Mouse (Mus musculus) midbrain, embryonic 16.5 days (tissue): ENCODE measurements at regions not wholly inside any gene's neighbourhood (a gene's known extent, or its start where the extent isn't known, plus 50 kb on each side); places are given as distances from the start of the nearest gene placed in this dataset.

ENCODE experiments used
- ATAC-seq: fragments of 200-750 bp; cut with Nextera tagmentation; 2 replicates; pipeline ENCODE4 v1.8.0; 2017; ENCODE audit warnings: moderate TSS enrichment
- H3K27ac ChIP-seq: fragments of 300-500 bp; sonication (generic); 2 replicates; pipeline ENCODE4 v1.5.1; 2014; ENCODE audit warnings: mild to moderate bottlenecking, low read length, mixed read lengths
- H3K27me3 ChIP-seq: fragments of 300-500 bp; sonication (generic); 2 replicates; pipeline ENCODE4 v1.6.1; 2014; ENCODE audit warnings: low read depth, low read length, mixed read lengths; ENCODE audit not compliant: control insufficient read depth, insufficient read depth
- H3K36me3 ChIP-seq: fragments of 300-500 bp; sonication (generic); 2 replicates; pipeline ENCODE4 v1.6.1; 2014; ENCODE audit warnings: mild to moderate bottlenecking, low read length, moderate library complexity, mixed read lengths; ENCODE audit not compliant: control insufficient read depth, insufficient read depth
- H3K4me1 ChIP-seq: fragments of 300-500 bp; sonication (generic); 2 replicates; pipeline ENCODE4 v1.6.1; 2014; ENCODE audit warnings: mild to moderate bottlenecking, low read length, mixed read lengths; ENCODE audit not compliant: control insufficient read depth, insufficient read depth
- H3K4me2 ChIP-seq: fragments of 300-500 bp; sonication (generic); 2 replicates; pipeline ENCODE4 v1.6.1; 2014; ENCODE audit warnings: mild to moderate bottlenecking, low read length, mixed read lengths
- H3K4me3 ChIP-seq: fragments of 300-500 bp; sonication (generic); 2 replicates; pipeline ENCODE4 v1.5.1; 2014; ENCODE audit warnings: low read depth, mild to moderate bottlenecking, low read length, moderate library complexity, mixed read lengths
- H3K9ac ChIP-seq: fragments of 300-500 bp; sonication (generic); 2 replicates; pipeline ENCODE4 v1.6.1; 2014; ENCODE audit warnings: low read depth, low read length, mixed read lengths
- H3K9me3 ChIP-seq: fragments of 300-500 bp; sonication (generic); replicated peaks from 2 replicates; pipeline ENCODE4 v1.6.1; 2014; ENCODE audit warnings: mild to moderate bottlenecking, low read length, mixed read lengths; ENCODE audit not compliant: control insufficient read depth, poor library complexity, severe bottlenecking
- WGBS: fragments of 180-500 bp; shearing (Covaris S2); extraction: QIAGEN DNeasy Blood & Tissue Kit; methylation state at CpG from one replicate; pipeline ENCODE4 v1.1.7; 2014; 5-methylcytosine and 5-hydroxymethylcytosine counted together

- no peak overlapping the region for H3K4me2 ChIP-seq
- no peak overlapping the region for H3K9ac ChIP-seq
- no peak for ATAC-seq
- H3K27ac ChIP-seq: no peak overlapping the region
- 92% methylated on average over 3 of the region's 3 CpGs for WGBS
- H3K27me3 ChIP-seq: no peaks in the 10 kb centered on the region
- H3K36me3 ChIP-seq: no peaks in the 10 kb centered on the region
- no peaks in the 10 kb centered on the region for H3K4me1 ChIP-seq
- no peaks in the 10 kb centered on the region for H3K9me3 ChIP-seq
- H3K4me3 ChIP-seq: no peak overlapping the region
Measured at GRCm38 (mm10) chr1:154089815-154090214, 111.2 kb upstream of the Zfp648 start.

- H3K4me3 ChIP-seq: no peak overlapping the region
- no peaks in the 10 kb centered on the region for H3K36me3 ChIP-seq
- 67% methylated on average over 7 of the region's 7 CpGs for WGBS
- H3K27ac ChIP-seq: no peak overlapping the region
- no peak overlapping the region for H3K4me2 ChIP-seq
- H3K9ac ChIP-seq: no peak overlapping the region
- no peak for ATAC-seq
- H3K4me1 ChIP-seq: no peaks in the 10 kb centered on the region
- no peaks in the 10 kb centered on the region for H3K9me3 ChIP-seq
- H3K27me3 ChIP-seq: no peaks in the 10 kb centered on the region
Measured at GRCm38 (mm10) chr1:154090521-154091490, 110.2 kb upstream of the Zfp648 start.

- H3K9ac ChIP-seq: no peak overlapping the region
- no peaks in the 10 kb centered on the region for H3K27me3 ChIP-seq
- WGBS: 80% methylated on average over 4 of the region's 4 CpGs
- no peak overlapping the region for H3K27ac ChIP-seq
- H3K9me3 ChIP-seq: no peaks in the 10 kb centered on the region
- no peaks in the 10 kb centered on the region for H3K4me1 ChIP-seq
- H3K4me2 ChIP-seq: no peak overlapping the region
- H3K36me3 ChIP-seq: no peaks in the 10 kb centered on the region
- no peak for ATAC-seq
- H3K4me3 ChIP-seq: no peak overlapping the region
Measured at GRCm38 (mm10) chr1:154093549-154093948, 107.4 kb upstream of the Zfp648 start.

GRCm38 (mm10) chr1:154094357-154094756 lies 106.6 kb upstream of the Zfp648 start:
- Histone ChIP-seq H3K9me3 (no peaks in the 10 kb centered on the region), H3K4me1 (no peaks in the 10 kb centered on the region)
- WGBS: 81% methylated on average over 5 of the region's 5 CpGs

GRCm38 (mm10) chr1:154096113-154096512 lies 104.9 kb upstream of the Zfp648 start:
- 89% methylated on average over 7 of the region's 7 CpGs for WGBS
- H3K9ac ChIP-seq: no peak overlapping the region
- no peak overlapping the region for H3K4me3 ChIP-seq
- no peaks in the 10 kb centered on the region for H3K36me3 ChIP-seq
- no peak overlapping the region for H3K4me2 ChIP-seq
- H3K27ac ChIP-seq: no peak overlapping the region
- no peaks in the 10 kb centered on the region for H3K9me3 ChIP-seq
- no peaks in the 10 kb centered on the region for H3K27me3 ChIP-seq
- no peaks in the 10 kb centered on the region for H3K4me1 ChIP-seq
- ATAC-seq: no peak

More at GRCm38 (mm10) chr1:154094357-154094756, 106.6 kb upstream of the Zfp648 start:
- Histone ChIP-seq H3K36me3 (no peaks in the 10 kb centered on the region), H3K4me3 (no peak overlapping the region), H3K27ac (no peak overlapping the region), H3K27me3 (no peaks in the 10 kb centered on the region), H3K4me2 (no peak overlapping the region), H3K9ac (no peak overlapping the region)
- no peak for ATAC-seq

- H3K4me1 ChIP-seq: no peaks in the 10 kb centered on the region
- ATAC-seq: no peak
- H3K9me3 ChIP-seq: no peaks in the 10 kb centered on the region
- no peaks in the 10 kb centered on the region for H3K36me3 ChIP-seq
- H3K4me3 ChIP-seq: no peak overlapping the region
- no peaks in the 10 kb centered on the region for H3K27me3 ChIP-seq
- no peak overlapping the region for H3K27ac ChIP-seq
- H3K9ac ChIP-seq: no peak overlapping the region
- H3K4me2 ChIP-seq: no peak overlapping the region
- 98% methylated on average over 2 of the region's 2 CpGs for WGBS
Measured at GRCm38 (mm10) chr1:154096911-154097310, 104.1 kb upstream of the Zfp648 start.

- H3K9ac ChIP-seq: no peak overlapping the region
- no peak overlapping the region for H3K27ac ChIP-seq
- no peaks in the 10 kb centered on the region for H3K36me3 ChIP-seq
- 68% methylated on average over 6 of the region's 6 CpGs for WGBS
- H3K9me3 ChIP-seq: no peaks in the 10 kb centered on the region
- no peak for ATAC-seq
- no peak overlapping the region for H3K4me3 ChIP-seq
- no peak overlapping the region for H3K4me2 ChIP-seq
- no peaks in the 10 kb centered on the region for H3K27me3 ChIP-seq
- H3K4me1 ChIP-seq: peaks cover 4% of the 10 kb centered on the region
Measured at GRCm38 (mm10) chr1:154097656-154098055, 103.3 kb upstream of the Zfp648 start.

GRCm38 (mm10) chr1:154100556-154100955 lies 100.4 kb upstream of the Zfp648 start:
- Histone ChIP-seq H3K4me2 (no peak overlapping the region), H3K4me3 (no peak overlapping the region), H3K27ac (no peak overlapping the region), H3K27me3 (no peaks in the 10 kb centered on the region), H3K9ac (no peak overlapping the region), H3K9me3 (no peaks in the 10 kb centered on the region), H3K4me1 (peaks cover 16% of the 10 kb centered on the region), H3K36me3 (no peaks in the 10 kb centered on the region)
- ATAC-seq: no peak
- WGBS: 96% methylated on average over 3 of the region's 3 CpGs

- no peak overlapping the region for H3K4me3 ChIP-seq
- ATAC-seq: no peak
- H3K27me3 ChIP-seq: no peaks in the 10 kb centered on the region
- no peak overlapping the region for H3K9ac ChIP-seq
- peaks cover 16% of the 10 kb centered on the region for H3K4me1 ChIP-seq
- WGBS: 91% methylated on average over 1 of the region's 1 CpGs
- no peaks in the 10 kb centered on the region for H3K9me3 ChIP-seq
- H3K36me3 ChIP-seq: no peaks in the 10 kb centered on the region
- H3K4me2 ChIP-seq: no peak overlapping the region
- H3K27ac ChIP-seq: no peak overlapping the region
Measured at GRCm38 (mm10) chr1:154101433-154101832, 99.6 kb upstream of the Zfp648 start.
